Mouse (Mus musculus) limb, embryonic 10.5 days (tissue): ENCODE measurements around the gene Gripap1. TPM values are rescaled to one million over a fixed set of nuclear protein-coding genes. Genes with fewer than 3 reads are reported as not detected.
A peak's percentile ranks its signal among the peaks of the same experiment; 100 is the strongest.
"Not testable (repeated sequence)": the region's sequence is repeated elsewhere in the genome, so short reads cannot be mapped to it uniquely, and the experiment has no call there.

Experiments used
- DNase-seq: peaks from one replicate; pipeline ENCODE4 v3.0.0-alpha.2; 2017; ENCODE audit warnings: low spot score
- H3K27ac ChIP-seq: fragments of 300-500 bp; sonication (generic); 2 replicates; pipeline ENCODE4 v1.5.1; 2016; ENCODE audit warnings: mild to moderate bottlenecking
- H3K27me3 ChIP-seq: fragments of 300-500 bp; sonication (generic); 2 replicates; pipeline ENCODE4 v1.6.1; 2016; ENCODE audit warnings: low read depth, mild to moderate bottlenecking; ENCODE audit not compliant: poor library complexity, severe bottlenecking
- H3K36me3 ChIP-seq: fragments of 300-500 bp; sonication (generic); 2 replicates; pipeline ENCODE4 v1.6.1; 2016; ENCODE audit warnings: mild to moderate bottlenecking, moderate library complexity
- H3K4me1 ChIP-seq: fragments of 300-500 bp; sonication (generic); 2 replicates; pipeline ENCODE4 v1.6.1; 2016
- H3K4me3 ChIP-seq: fragments of 300-500 bp; sonication (generic); 2 replicates; pipeline ENCODE4 v1.5.1; 2016; ENCODE audit warnings: mild to moderate bottlenecking, moderate library complexity
- H3K9me3 ChIP-seq: fragments of 300-500 bp; sonication (generic); replicated peaks from 2 replicates; pipeline ENCODE4 v1.6.1; 2016; ENCODE audit warnings: mild to moderate bottlenecking
- WGBS: fragments of 180-500 bp; shearing (Covaris S2); methylation state at CpG from one replicate; pipeline ENCODE4 v1.1.7; 2016; 5-methylcytosine and 5-hydroxymethylcytosine counted together
- polyA plus RNA-seq: library from polyadenylated mRNA; unstranded; fragments of >200 nt; fragmentation: Nextera tagmentation; extraction: Ambion mirVana; gene quantifications from 2 replicates; pipeline ENCODE4 v1.2.1, GENCODE M21; 2016

Gene Gripap1
- polyA plus RNA-seq, 1 experiment from 2014 or later: 36.3 TPM

DNA sequence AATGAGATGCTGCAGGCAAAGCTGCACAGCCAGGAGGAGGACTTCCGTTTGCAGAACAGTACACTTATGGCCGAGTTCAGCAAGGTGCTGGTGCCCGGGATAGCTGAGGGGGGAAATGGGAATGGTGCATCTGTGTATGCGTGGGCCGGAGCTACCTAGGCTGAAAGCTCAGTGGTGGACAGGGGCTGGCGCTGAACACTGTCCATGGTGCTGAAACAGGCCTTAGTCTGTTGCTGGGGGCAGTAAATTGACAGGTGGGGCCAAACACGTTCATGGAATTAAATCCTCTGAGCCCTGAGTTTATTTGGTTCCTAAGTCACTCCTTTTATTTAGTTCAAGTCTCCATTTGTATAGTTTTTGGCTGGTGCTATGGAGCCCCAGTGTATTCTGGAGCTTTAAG lies 5.5 kb downstream of the Gripap1 start:
- peak; percentile 62 for DNase-seq
- Histone ChIP-seq H3K27me3 (no peaks in the 10 kb centered on the region), H3K9me3 (no peaks in the 10 kb centered on the region), H3K4me1 (0 out of 2 replicates have a peak, but pooled peaks cover 5% of the 10 kb centered on the region), H3K4me3 (no peak overlapping the region), H3K36me3 (peaks cover 11% of the 10 kb centered on the region), H3K27ac (no peak overlapping the region)
- 21% methylated on average over 7 of the region's 7 CpGs for WGBS

DNA sequence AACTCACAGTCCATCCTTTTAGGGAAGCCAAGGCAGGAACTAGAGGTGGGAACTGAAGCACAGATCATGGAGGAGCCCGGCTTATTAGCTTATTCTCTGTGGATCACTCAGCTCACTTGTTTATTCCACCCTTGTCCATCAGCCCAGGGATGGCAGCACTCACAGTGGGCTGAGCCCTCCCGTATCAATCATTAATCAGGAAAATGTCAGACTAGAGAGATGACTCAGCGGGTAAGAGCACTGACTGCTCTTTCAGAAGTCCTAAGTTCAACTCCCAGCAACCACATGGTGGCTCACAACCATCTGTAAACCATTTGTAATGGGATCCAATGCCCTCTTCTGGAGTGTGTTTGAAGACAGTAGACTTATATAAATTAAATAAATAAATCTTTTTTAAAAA lies 7.8 kb downstream of the Gripap1 start:
- Histone ChIP-seq H3K4me1 (no peaks in the 10 kb centered on the region), H3K36me3 (peaks cover 29% of the 10 kb centered on the region), H3K4me3 (no peak overlapping the region), H3K27ac (no peak overlapping the region), H3K27me3 (no peaks in the 10 kb centered on the region), H3K9me3 (no peaks in the 10 kb centered on the region)
- 91% methylated on average over 3 of the region's 3 CpGs for WGBS
- DNase-seq: no peak

- H3K4me3 ChIP-seq, H3K27me3 ChIP-seq, DNase-seq, H3K4me1 ChIP-seq, H3K9me3 ChIP-seq, H3K27ac ChIP-seq: not testable (repeated sequence)
- peaks cover 57% of the 10 kb centered on the region for H3K36me3 ChIP-seq
- 97% methylated on average over 2 of the region's 2 CpGs for WGBS
Observed at GRCm38 (mm10) chrX:7802157-7802556, 12.6 kb downstream of the Gripap1 start.

DNA sequence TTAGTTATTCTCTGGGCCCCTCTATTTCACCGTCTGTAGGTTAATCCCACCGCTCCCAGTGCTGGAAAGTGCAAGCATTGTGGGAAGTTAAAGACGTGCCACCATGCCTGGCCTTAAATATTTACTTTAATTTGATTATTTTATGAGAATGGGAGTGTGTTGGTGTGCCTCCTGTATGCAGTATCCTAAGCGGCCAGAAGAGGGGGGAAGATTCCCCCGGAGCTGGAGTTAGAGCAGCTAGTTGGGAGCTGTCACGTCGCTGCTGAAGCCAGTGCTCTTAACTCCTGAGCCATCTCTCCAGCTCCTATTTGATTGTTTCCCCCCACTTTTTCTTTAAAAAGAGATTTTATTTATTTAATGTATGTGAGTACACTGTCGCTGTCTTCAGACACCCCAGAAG lies 25.5 kb downstream of the Gripap1 start:
- H3K4me1 ChIP-seq, H3K9me3 ChIP-seq, H3K27ac ChIP-seq, H3K4me3 ChIP-seq, H3K27me3 ChIP-seq, DNase-seq: not testable (repeated sequence)
- H3K36me3 ChIP-seq: peaks cover 65% of the 10 kb centered on the region
- 62% methylated on average over 8 of the region's 8 CpGs for WGBS

- peak; percentile 32 for DNase-seq
- WGBS: 14% methylated on average over 21 of the region's 24 CpGs
- H3K27ac ChIP-seq: peak within 1 kb of the TSS; percentile 46; the same call in 1 of the 2 replicates
Observed at GRCm38 (mm10) chrX:7821865-7822779, 32.6 kb downstream of the Gripap1 start, which contains the start of gene Kcnd1. Gene Kcnd1, plus strand, starts transcription at chrX:7822289.

GRCm38 (mm10) chrX:7837146-7837545 lies 47.6 kb downstream of the Gripap1 start:
- no peaks in the 10 kb centered on the region for H3K9me3 ChIP-seq
- H3K36me3 ChIP-seq: no peaks in the 10 kb centered on the region
- no peak overlapping the region for H3K4me3 ChIP-seq
- H3K27me3 ChIP-seq: 0 out of 2 replicates have a peak, but pooled peaks cover under 1% of the 10 kb centered on the region
- H3K4me1 ChIP-seq: no peaks in the 10 kb centered on the region
- 72% methylated on average over 1 of the region's 1 CpGs for WGBS
- no peak for DNase-seq
- H3K27ac ChIP-seq: no peak overlapping the region

More at GRCm38 (mm10) chrX:7821865-7822779, 32.6 kb downstream of the Gripap1 start, which contains the start of gene Kcnd1:
- H3K27me3 ChIP-seq: no peaks in the 10 kb centered on the region
- H3K4me1 ChIP-seq: peaks cover 9% of the 10 kb centered on the region
- peaks cover 21% of the 10 kb centered on the region for H3K36me3 ChIP-seq
- H3K4me3 ChIP-seq: peak within 1 kb of the TSS; percentile 51
- no peaks in the 10 kb centered on the region; the same call in 1 of the 2 replicates for H3K9me3 ChIP-seq

DNA sequence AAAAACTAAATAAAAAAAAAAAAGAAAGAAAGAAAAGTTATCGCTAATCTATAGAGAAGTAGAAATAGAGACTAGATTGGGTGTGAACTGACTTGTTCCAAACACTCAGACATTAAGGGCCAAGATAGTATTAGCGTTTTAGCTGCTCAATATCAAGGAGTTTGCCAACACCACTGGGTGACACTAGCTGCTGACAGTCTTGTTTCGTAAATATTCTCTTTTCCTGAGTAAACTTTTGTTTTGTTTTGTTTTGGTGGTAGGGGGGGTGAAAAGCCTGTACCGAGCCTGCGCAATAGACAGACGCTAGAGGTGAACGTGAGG lies 51.2 kb downstream of the Gripap1 start:
- DNase-seq: no peak
- 5% methylated on average over 7 of the region's 7 CpGs for WGBS
- H3K27me3 ChIP-seq: 0 out of 2 replicates have a peak, but pooled peaks cover 3% of the 10 kb centered on the region
- H3K36me3 ChIP-seq: no peaks in the 10 kb centered on the region
- H3K4me1 ChIP-seq: peaks cover 6% of the 10 kb centered on the region; the same call in 1 of the 2 replicates
- H3K9me3 ChIP-seq: no peaks in the 10 kb centered on the region
- H3K4me3 ChIP-seq: peak overlapping the region; percentile 82
- H3K27ac ChIP-seq: no peak overlapping the region

GRCm38 (mm10) chrX:7841163-7842162 lies 51.9 kb downstream of the Gripap1 start, which contains the start of gene Otud5:
Gene Otud5, plus strand, starts transcription at chrX:7841364.
- 12% methylated on average over 74 of the region's 74 CpGs for WGBS
- peaks cover 6% of the 10 kb centered on the region; the same call in 1 of the 2 replicates for H3K4me1 ChIP-seq
- DNase-seq: peak; percentile 89
- H3K4me3 ChIP-seq: peak within 1 kb of the TSS; percentile 82
- H3K27ac ChIP-seq: peak within 1 kb of the TSS; percentile 87
- H3K27me3 ChIP-seq: 0 out of 2 replicates have a peak, but pooled peaks cover 3% of the 10 kb centered on the region
- no peaks in the 10 kb centered on the region for H3K36me3 ChIP-seq
- no peaks in the 10 kb centered on the region for H3K9me3 ChIP-seq

GRCm38 (mm10) chrX:7842318-7842717 lies 52.8 kb downstream of the Gripap1 start:
- WGBS: 14% methylated on average over 42 of the region's 42 CpGs
- Histone ChIP-seq H3K27me3 (0 out of 2 replicates have a peak, but pooled peaks cover 3% of the 10 kb centered on the region), H3K9me3 (no peaks in the 10 kb centered on the region), H3K27ac (peak overlapping the region; percentile 87), H3K4me1 (peaks cover 6% of the 10 kb centered on the region; the same call in 1 of the 2 replicates), H3K36me3 (no peaks in the 10 kb centered on the region), H3K4me3 (peak overlapping the region; percentile 82)
- peak; percentile 31 for DNase-seq

DNA sequence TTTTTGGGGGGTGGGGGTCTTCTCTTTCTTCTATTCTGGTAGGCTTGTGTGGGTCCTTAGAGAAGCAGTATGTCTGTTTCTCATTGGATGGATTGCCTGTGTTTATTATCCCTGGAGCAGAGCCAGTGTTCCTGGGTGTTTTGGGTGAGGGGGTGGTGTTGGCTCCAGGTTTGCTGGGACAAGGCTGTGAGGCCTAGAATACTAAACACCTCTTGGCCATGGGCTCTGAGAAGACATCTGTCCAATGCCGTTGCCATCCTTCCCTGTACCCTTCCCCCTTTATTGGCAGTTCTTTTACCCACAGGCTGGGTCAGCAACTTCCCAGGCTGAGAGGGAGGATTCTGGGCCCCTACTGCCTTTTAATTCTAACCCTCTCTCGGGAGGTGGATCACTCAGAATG lies 58.3 kb downstream of the Gripap1 start:
- H3K36me3 ChIP-seq: peaks cover 28% of the 10 kb centered on the region
- H3K9me3 ChIP-seq: no peaks in the 10 kb centered on the region
- H3K4me3 ChIP-seq: no peak overlapping the region
- peaks cover 4% of the 10 kb centered on the region; the same call in 1 of the 2 replicates for H3K4me1 ChIP-seq
- H3K27ac ChIP-seq: no peak overlapping the region
- 90% methylated on average over 2 of the region's 2 CpGs for WGBS
- no peak for DNase-seq
- H3K27me3 ChIP-seq: no peaks in the 10 kb centered on the region

DNA sequence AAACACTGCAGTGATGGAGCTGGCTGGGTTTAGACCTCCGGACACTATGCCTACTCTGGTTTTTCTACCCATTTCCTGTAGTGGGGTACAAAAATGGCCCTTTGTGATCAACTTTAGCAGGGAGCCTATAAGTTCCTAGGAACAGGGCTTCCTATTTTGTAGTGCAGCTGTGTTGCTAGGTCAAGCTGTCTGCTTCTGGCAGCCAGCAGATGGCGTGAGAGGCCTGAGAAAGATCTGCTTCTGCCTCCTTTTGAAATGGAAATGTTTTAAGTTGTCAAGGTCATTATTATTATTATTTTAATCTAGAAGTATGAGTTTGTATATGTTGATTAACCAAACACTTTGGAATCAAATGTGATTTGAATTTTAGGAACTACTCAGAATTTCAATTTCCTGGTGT lies 65.0 kb downstream of the Gripap1 start:
- Histone ChIP-seq H3K36me3 (peaks cover 48% of the 10 kb centered on the region), H3K4me3 (no peak overlapping the region), H3K4me1 (no peaks in the 10 kb centered on the region), H3K27me3 (no peaks in the 10 kb centered on the region), H3K9me3 (no peaks in the 10 kb centered on the region), H3K27ac (no peak overlapping the region)
- no peak for DNase-seq
- 55% methylated on average over 2 of the region's 2 CpGs for WGBS

DNA sequence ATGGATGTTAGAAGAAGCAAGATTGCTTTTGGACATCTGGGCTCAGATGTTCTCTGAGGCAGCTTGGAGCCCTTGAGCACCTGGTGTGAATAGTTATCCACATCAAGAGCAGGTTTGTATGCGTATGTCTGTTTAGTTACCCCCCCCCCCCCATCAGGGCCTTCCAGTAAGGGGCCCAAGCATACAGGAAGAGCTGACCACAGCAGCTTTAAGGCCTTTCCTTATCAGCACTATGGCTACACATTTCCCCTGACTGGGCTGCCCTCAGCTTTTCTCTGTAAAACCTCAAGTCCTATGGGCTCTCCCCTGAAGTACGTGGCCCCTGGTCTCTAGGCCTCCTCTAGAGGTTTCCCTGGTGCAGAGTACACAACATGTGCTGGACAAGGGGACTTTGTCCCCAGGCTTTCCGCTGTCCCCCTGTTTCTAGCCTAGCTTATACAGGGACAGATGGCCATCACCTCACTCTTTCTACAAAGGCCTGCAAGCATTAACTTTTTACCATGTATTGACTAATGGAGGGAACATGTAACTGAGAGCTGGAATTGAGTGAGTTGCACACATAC lies 69.7 kb downstream of the Gripap1 start:
- no peaks in the 10 kb centered on the region for H3K9me3 ChIP-seq
- H3K27me3 ChIP-seq: no peaks in the 10 kb centered on the region
- no peak for DNase-seq
- H3K4me3 ChIP-seq: no peak overlapping the region
- H3K4me1 ChIP-seq: no peaks in the 10 kb centered on the region
- H3K36me3 ChIP-seq: peaks cover 32% of the 10 kb centered on the region
- WGBS: 90% methylated on average over 3 of the region's 3 CpGs
- H3K27ac ChIP-seq: no peak overlapping the region
